Mouse (Mus musculus): ENCODE results near the gene Gm21671. TPM values are rescaled to one million over a fixed set of nuclear protein-coding genes. Genes with fewer than 3 reads are reported as not detected.

The Gm21671 gene
- total RNA-seq (2023): not detected

GRCm38 (mm10) chr5:25954317-25954716 lies at the start of gene Gm21671:
Gene Gm21671, minus strand, starts transcription at chr5:25954417.

GRCm38 (mm10) chr5:25988550-25988949 lies 34.3 kb upstream of the Gm21671 start, which contains the start of gene Gm21698:
Gene Gm21698, minus strand, starts transcription at chr5:25988650.

GRCm38 (mm10) chr5:25972563-25972962 lies 18.3 kb upstream of the Gm21671 start, which contains the start of gene Gm21680:
Gene Gm21680, minus strand, starts transcription at chr5:25972663.

GRCm38 (mm10) chr5:25942281-25942680 lies 11.9 kb downstream of the Gm21671 start, which contains the start of gene Gm21663:
Gene Gm21663, minus strand, starts transcription at chr5:25942381.

Other genes with a start within 250 kb of the Gm21671 start
- 1 to 10 TPM; 7.8 to 8.3 TPM for gene Xrcc2, start 248.6 kb downstream of the Gm21671 start, total RNA-seq (2023)
- under 1 TPM in 1 of 2 experiments, not detected in 1; 0.26 TPM for gene Actr3b, start 194.4 kb downstream of the Gm21671 start, total RNA-seq (2023)
- gene Gm21663, start 12.0 kb downstream of the Gm21671 start, total RNA-seq (2023): not detected
- not detected for gene Gm21680, start 18.2 kb upstream of the Gm21671 start, total RNA-seq (2023)
- gene Gm21698, start 34.2 kb upstream of the Gm21671 start, total RNA-seq (2023): not detected
- not detected for gene Gm1979, start 50.4 kb upstream of the Gm21671 start, total RNA-seq (2023)
- not detected for gene Gm5862, start 68.5 kb upstream of the Gm21671 start, total RNA-seq (2023)
- gene Speer4a, start 85.1 kb upstream of the Gm21671 start, total RNA-seq (2023): not detected
- gene Gm7347, start 104.2 kb upstream of the Gm21671 start, total RNA-seq (2023): not detected
- not detected for gene Gm10471, start 134.9 kb upstream of the Gm21671 start, total RNA-seq (2023)
- gene 5031410I06Rik, start 150.9 kb upstream of the Gm21671 start, total RNA-seq (2023): not detected
- gene Gm10220, start 167.0 kb upstream of the Gm21671 start, total RNA-seq (2023): not detected